Mouse (Mus musculus) layer of hippocampus, postnatal 25 days (tissue): ENCODE data around the gene Amz1. TPM values are rescaled to one million over a fixed set of nuclear protein-coding genes. Genes with fewer than 3 reads are reported as not detected.

Experiments used
- DNase-seq, 2 experiments: peaks; one replicate each; pipeline ENCODE4 v3.0.0; 2022; ENCODE audit warnings: mixed read lengths in 2 of 2, low spot score in 1 of 2; ENCODE audit errors: extremely low spot score in 1 of 2
- total RNA-seq, 2 experiments: library from RNA; stranded (reverse); gene quantifications; 2 replicates each; pipeline ENCODE4 v1.2.3; 2021

Gene Amz1
- total RNA-seq, 2 experiments from 2014 or later: 16.0 to 16.5 TPM

DNA sequence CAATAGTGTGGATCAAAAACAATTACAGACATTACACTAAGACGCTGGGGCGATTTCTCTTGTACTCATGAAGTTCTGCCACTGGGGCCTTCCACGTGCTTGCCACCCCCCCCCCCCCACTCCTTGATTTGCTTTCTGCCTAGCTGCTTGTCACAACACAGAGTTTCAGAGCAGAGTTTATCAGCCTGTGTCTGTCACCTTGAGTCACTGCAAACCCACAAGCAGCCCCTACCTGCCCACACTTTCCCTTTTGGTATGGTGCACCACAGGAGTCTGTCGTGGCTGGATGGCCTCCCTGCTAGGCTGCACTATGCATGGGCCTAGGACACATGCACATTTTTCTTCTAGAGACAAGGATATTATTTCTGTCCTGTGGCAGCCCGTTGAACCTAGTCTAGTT, 74.8 kb downstream of the Amz1 start:
- no peak for DNase-seq

DNA sequence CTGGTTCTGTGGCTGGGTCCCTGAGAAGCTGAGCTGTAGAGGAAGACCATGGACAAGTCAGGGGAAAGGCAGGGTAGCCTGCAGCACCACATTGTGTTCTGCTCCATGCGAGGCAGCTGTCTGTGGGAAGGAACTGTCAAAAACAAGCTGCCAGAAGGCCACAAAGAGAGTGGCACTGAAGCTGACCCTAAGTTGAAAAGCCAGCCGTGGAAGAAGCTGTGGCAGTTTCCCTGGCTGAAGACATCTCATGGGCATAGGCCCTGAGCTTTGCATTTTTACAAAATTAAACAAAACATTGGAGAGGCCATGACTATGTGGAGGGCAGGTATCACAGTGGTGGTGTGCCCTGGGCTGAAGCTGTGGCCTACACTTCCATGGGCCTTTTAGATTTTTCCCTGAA, 75.3 kb downstream of the Amz1 start:
- DNase-seq: no peak

DNA sequence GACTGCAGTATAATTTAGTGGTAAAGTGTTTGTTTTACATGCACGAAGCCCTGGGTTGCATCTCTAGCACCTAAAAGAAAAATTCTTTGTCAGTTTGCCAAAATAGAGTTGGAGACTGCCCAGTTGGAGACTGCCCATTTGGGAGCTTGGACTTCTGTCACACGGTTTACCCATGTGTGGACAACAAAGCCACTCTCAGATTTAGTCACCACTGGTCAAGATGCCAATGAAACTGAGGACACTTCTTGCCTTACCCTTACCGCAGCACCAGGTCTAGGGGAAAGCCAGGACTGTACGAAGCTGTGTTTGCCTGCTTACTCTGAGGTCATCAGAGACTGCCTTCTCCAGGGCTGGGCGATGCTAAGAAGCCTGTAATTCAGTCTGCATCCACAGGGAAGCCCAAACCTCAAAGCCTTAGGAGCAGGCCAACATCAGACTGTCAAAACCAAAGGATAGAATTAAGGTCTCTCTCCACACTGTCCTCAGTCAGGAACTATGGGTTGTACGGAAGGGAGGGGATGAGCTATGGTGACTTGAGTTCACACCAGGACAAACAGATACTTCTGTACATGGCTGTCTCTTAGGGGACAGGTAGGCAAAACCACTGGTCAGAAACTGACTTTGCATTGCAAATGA, 76.5 kb downstream of the Amz1 start:
- DNase-seq: no peak

DNA sequence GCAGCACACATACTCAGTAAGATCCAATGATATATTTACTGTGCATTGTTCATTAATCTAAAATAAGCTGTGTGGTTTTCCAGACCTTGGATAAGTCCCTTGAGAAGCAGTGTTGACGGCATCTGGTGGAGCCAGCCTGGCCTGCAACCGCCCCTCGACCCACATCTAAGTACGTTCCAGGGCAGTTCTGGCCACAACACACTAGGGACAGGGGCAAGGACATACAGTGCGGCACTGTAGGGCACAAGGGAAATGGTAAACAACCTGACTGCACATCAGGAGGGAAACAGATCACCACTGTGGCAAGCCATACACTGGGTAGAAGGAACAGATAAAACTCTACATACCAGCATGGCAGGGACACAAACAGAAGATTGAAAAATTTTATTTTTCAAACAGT, 77.9 kb downstream of the Amz1 start:
- DNase-seq: no peak

DNA sequence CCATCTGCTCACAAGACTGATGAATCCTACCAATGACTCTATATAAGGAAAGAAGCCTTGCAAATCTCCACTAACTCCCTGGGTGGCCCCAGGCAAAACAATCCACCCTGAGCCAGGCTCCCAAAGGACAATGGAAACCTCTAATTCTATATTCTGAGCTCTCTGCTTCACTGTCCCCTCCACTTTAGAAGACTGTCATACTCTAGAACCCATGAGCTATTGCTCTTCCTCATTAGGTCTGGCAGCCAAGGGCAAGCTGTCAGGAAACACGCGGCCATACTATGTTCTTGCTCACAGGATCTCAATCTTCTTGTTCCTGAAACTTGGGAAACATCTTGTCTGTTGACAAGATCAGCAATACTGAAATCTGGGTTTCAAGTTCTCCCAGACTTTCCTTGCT, 82.3 kb downstream of the Amz1 start:
- DNase-seq: no peak

DNA sequence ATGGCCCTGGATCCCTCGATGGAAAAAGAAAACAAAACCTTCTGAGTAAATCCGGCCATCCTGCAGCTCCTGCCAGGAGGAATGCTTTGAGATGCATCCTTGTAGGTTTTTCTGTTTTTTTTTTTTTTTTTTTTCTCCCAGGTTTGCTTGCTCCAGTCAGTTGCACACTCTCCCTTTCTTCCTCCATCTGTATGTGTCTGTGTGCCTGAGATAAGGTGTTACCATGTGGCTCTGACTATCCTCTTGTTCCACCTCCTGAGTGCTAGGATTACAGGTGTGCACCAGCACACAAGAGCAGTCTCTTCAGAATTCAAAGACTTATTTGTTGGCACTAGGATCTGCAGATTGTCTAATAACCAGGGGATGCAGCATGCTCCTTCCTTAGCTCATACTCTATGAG, 83.0 kb downstream of the Amz1 start:
- no peak for DNase-seq

Other genes starting within 250 kb of the Amz1 start
- gene Chst12, start 218.6 kb upstream of the Amz1 start, total RNA-seq: 10 to 100 TPM; 18.8 to 19.5 TPM
- not detected for gene Grifin, start 159.1 kb upstream of the Amz1 start, total RNA-seq
- gene Lfng, start 116.8 kb upstream of the Amz1 start, total RNA-seq: 10 to 100 TPM; 20.0 to 29.8 TPM
- gene Ttyh3, start 75.1 kb upstream of the Amz1 start, total RNA-seq: 100 to 1,000 TPM; 247 to 262 TPM
- 10 to 100 TPM; 38.5 to 60.6 TPM for gene Iqce, start 21.7 kb upstream of the Amz1 start, total RNA-seq
- gene Brat1, start 19.1 kb upstream of the Amz1 start, total RNA-seq: 10 to 100 TPM; 20.5 to 24.4 TPM
- gene Gna12, start 106.3 kb downstream of the Amz1 start, total RNA-seq: 100 to 1,000 TPM; 101 to 111 TPM